Mouse (Mus musculus) hindbrain, embryonic 13.5 days (tissue): ENCODE measurements around the gene Opa3. TPM values are rescaled to one million over a fixed set of nuclear protein-coding genes. Genes with fewer than 3 reads are reported as not detected.

ENCODE experiments used
- ATAC-seq: fragments of 200-750 bp; cut with Nextera tagmentation; 2 replicates; pipeline ENCODE4 v1.8.0; 2017; ENCODE audit warnings: moderate TSS enrichment; ENCODE audit not compliant: low FRiP score
- H3K27ac ChIP-seq: fragments of 300-500 bp; sonication (generic); 2 replicates; pipeline ENCODE4 v1.5.1; 2015; ENCODE audit warnings: inconsistent platforms, mild to moderate bottlenecking, moderate library complexity
- H3K27me3 ChIP-seq: fragments of 300-500 bp; sonication (generic); 2 replicates; pipeline ENCODE4 v1.6.1; 2015; ENCODE audit warnings: mild to moderate bottlenecking, inconsistent platforms
- H3K36me3 ChIP-seq: fragments of 300-500 bp; sonication (generic); 2 replicates; pipeline ENCODE4 v1.6.1; 2015; ENCODE audit warnings: mild to moderate bottlenecking, inconsistent platforms
- H3K4me1 ChIP-seq: fragments of 300-500 bp; sonication (generic); replicated peaks from 2 replicates; pipeline ENCODE4 v1.6.1; 2015; ENCODE audit warnings: inconsistent platforms
- H3K4me2 ChIP-seq: fragments of 300-500 bp; sonication (generic); 2 replicates; pipeline ENCODE4 v1.6.1; 2015; ENCODE audit warnings: inconsistent platforms, mild to moderate bottlenecking, moderate library complexity
- H3K4me3 ChIP-seq: fragments of 300-500 bp; sonication (generic); 2 replicates; pipeline ENCODE4 v1.5.1; 2015; ENCODE audit warnings: mild to moderate bottlenecking, inconsistent platforms
- H3K9ac ChIP-seq: fragments of 300-500 bp; sonication (generic); 2 replicates; pipeline ENCODE4 v1.6.1; 2015; ENCODE audit warnings: mild to moderate bottlenecking, inconsistent platforms
- H3K9me3 ChIP-seq: fragments of 300-500 bp; sonication (generic); 2 replicates; pipeline ENCODE4 v1.6.1; 2016; ENCODE audit warnings: inconsistent platforms
- WGBS: fragments of 180-500 bp; shearing (Covaris S2); methylation state at CpG from one replicate; pipeline ENCODE4 v1.1.7; 2015; 5-methylcytosine and 5-hydroxymethylcytosine counted together
- polyA plus RNA-seq: library from polyadenylated mRNA; unstranded; fragments of >200 nt; fragmentation: Nextera tagmentation; extraction: Ambion mirVana; gene quantifications from 2 replicates; pipeline ENCODE4 v1.2.1, GENCODE M21; 2015

Opa3 gene
- polyA plus RNA-seq, 1 experiment from 2014 or later, result 37.1 TPM

DNA sequence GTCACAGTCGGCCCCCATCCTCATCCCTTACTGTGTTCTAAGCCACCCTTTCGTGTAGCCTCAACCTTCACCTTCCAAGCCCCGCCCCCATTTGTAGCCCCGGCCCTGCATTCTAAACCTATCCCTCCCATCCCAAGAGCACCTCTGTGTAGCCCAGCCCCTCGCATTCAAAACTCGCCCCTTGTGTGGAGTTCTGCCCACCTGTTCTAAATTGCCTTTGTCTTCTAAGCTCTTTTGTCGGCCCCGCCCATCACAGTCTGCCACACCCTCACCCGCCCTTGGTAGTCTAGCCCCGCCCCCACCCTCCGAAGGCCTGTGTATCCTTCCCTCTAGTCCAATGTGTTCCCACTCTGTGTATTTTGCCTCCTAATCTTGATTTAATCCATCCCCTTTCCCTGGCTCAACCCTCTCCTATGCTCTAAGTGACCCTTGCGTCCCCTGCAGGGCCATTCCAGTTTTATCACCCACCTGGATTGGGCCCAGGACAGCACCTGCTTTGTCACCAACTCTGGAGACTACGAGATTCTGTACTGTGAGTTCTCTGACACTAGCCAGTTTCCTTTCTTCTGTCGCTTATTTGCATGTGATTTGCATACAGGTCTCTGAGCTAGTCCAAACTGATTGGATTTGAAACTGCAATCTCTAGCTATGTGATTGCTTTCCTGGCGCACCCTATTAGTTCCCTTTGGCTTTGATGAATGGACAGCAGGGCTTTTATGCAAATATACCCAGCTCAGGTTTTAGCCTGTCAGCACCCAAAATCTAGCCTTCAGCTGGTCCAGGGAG is 25.9 kb upstream of the Opa3 start:
- no peak for ATAC-seq
- H3K4me2 ChIP-seq, result no peak overlapping the region
- H3K4me1 ChIP-seq, result no peaks in the 10 kb centered on the region
- 66% methylated on average over 15 of the region's 15 CpGs for WGBS
- H3K9me3 ChIP-seq, result no peaks in the 10 kb centered on the region
- peaks cover 84% of the 10 kb centered on the region for H3K36me3 ChIP-seq
- H3K27ac ChIP-seq, result no peak overlapping the region
- no peaks in the 10 kb centered on the region for H3K27me3 ChIP-seq
- H3K4me3 ChIP-seq, result no peak overlapping the region
- no peak overlapping the region for H3K9ac ChIP-seq

DNA sequence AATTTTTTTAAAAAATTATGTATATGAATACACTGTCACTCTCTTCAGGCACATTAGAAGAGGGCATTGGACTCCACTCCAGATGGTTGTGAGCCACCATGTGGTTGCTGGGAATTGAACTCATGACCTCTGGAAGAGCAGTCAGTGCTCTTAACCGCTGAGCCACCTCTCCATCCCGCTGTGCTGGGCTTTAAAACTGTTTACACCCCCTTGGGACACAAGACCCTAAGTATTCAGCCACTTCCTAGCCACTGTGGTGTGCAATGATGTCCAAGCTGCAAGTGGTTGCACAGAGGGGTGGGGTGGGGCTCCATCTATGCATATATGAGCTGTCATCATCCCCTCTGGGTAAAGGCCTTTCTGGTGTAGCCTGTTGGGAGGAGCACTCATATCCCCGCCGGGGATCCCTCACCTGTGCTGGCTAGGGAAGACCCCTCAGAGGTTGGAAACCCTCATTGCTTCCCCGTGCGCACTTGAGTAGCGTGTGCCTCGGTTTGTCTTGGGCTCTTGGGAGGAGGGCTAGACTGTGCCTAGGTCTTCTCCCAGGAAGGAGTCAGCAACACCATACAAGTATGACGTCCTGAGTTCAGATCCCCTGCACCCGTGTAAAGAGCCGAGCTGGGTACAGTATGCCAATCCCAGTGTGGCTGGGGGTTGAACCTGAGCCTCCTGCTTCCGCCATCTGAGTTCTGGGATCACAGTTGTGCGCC is 19.8 kb upstream of the Opa3 start:
- no peak for ATAC-seq
- H3K4me2 ChIP-seq, result no peak overlapping the region
- no peaks in the 10 kb centered on the region for H3K9me3 ChIP-seq
- no peak overlapping the region for H3K27ac ChIP-seq
- H3K9ac ChIP-seq, result no peak overlapping the region
- 81% methylated on average over 13 of the region's 13 CpGs for WGBS
- H3K4me1 ChIP-seq, result peaks cover 12% of the 10 kb centered on the region
- H3K36me3 ChIP-seq, result peaks cover 31% of the 10 kb centered on the region
- H3K4me3 ChIP-seq, result no peak overlapping the region
- peaks cover 18% of the 10 kb centered on the region for H3K27me3 ChIP-seq

DNA sequence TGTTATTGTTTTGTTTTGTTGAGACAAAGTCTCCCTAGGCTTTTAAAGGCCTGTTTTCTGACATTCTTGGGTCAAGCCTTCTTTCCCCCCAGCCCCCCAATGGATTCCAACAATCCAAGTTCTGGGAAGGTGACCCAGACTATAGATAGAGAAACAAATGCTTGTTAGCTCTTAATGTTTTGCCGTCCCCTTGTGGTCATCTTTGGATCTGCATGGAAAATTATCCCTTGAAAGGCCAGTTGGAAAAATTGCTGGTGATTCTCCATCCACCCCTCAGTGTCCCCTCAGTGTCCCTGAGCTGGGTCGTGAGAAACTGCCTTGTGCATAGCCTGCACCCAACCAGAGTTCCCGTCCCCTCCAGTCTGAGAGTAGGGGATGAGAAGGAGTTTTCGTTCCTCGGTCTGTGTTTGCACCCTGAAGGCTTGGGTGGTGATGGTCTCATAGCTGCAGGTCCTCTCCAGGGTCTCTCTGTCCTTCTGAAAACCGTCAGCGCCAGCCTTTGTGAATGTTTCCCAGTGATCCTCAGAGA is 19.1 kb upstream of the Opa3 start:
- 52% methylated on average over 7 of the region's 7 CpGs for WGBS
- H3K4me1 ChIP-seq, result peaks cover 12% of the 10 kb centered on the region
- H3K9me3 ChIP-seq, result no peaks in the 10 kb centered on the region
- no peak overlapping the region for H3K9ac ChIP-seq
- no peak overlapping the region for H3K27ac ChIP-seq
- H3K36me3 ChIP-seq, result peaks cover 27% of the 10 kb centered on the region
- ATAC-seq, result no peak
- H3K4me3 ChIP-seq, result no peak overlapping the region
- no peak overlapping the region for H3K4me2 ChIP-seq
- H3K27me3 ChIP-seq, result peaks cover 23% of the 10 kb centered on the region

DNA sequence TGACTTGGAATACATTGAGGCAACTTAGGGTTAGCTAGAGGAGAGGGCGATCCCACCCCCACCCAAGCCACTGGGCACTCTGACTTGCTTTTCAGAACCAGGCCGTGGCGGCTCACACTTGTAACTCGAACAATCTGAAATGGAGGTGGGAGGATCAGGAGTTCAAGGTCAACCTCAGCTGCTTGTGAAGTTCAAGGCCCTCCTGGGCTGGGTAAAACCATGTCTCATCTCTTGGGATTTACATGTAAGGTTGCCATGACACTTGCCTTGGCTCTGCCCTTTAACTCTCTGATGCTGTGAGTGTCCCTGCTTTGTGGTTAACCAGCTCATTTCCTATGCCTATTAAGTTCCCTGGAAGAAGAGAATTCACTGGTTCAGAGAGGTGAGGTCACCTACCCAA is 18.6 kb upstream of the Opa3 start:
- Histone ChIP-seq H3K4me1 (peaks cover 12% of the 10 kb centered on the region), H3K27ac (no peak overlapping the region), H3K9ac (no peak overlapping the region), H3K9me3 (no peaks in the 10 kb centered on the region), H3K4me3 (no peak overlapping the region), H3K36me3 (peaks cover 22% of the 10 kb centered on the region), H3K27me3 (peaks cover 24% of the 10 kb centered on the region), H3K4me2 (no peak overlapping the region)
- no peak for ATAC-seq
- 76% methylated on average over 4 of the region's 4 CpGs for WGBS

DNA sequence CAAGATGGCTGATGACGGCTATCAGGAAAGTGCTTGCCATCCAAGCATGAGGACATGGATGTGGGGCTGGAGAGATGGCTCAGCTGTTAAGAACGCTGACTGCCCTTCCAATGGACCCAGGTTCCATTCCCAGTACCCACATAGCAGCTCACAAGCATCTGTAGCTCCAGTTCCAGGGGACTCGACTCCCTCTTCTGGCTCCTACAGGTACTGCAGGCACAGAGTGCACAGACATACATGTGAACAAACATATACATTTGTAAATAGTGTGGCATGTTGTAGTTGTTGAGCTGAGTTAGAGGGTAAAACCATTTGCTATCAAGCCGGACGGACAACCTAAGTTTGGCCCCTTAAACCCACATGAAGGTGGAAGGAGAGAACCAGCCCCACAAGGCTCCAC is 18.1 kb upstream of the Opa3 start:
- no peak overlapping the region for H3K27ac ChIP-seq
- peaks cover 24% of the 10 kb centered on the region for H3K27me3 ChIP-seq
- WGBS, result 93% methylated on average over 5 of the region's 5 CpGs
- H3K9ac ChIP-seq, result no peak overlapping the region
- peaks cover 12% of the 10 kb centered on the region for H3K4me1 ChIP-seq
- H3K4me3 ChIP-seq, result no peak overlapping the region
- H3K36me3 ChIP-seq, result peaks cover 17% of the 10 kb centered on the region
- ATAC-seq, result no peak
- no peak overlapping the region for H3K4me2 ChIP-seq
- no peaks in the 10 kb centered on the region for H3K9me3 ChIP-seq

DNA sequence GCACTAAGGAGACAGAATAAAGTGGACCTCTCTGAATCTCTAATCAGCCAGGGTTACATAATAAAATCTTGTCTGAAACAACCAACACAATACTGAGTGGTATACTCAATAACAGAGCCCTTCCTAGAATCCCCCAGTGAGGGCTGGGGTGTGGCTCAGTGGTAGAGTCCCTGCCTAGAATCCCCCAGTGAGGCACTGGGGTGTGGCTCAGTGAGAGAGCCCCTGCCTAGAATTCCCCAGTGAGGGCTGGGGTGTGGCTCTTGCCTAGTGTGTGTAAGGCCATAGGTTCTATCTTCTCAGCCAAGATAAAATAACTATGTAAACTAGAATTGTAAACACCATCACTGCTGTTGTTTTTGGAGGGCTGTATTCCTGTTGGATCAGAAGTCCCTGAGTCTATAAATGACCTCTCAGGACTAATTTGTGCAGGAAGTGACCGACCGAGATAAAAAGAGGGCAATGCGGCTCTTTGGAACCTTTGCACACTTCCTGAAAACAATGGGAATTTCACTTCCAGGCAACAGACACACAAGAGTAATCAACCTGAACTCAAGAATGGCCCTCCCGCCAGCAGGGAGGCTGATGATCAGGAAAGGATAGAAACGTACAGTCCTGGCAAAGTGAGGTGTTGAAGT is 17.0 kb upstream of the Opa3 start:
- H3K4me2 ChIP-seq, result no peak overlapping the region
- no peak for ATAC-seq
- H3K9ac ChIP-seq, result no peak overlapping the region
- WGBS, result 53% methylated on average over 5 of the region's 5 CpGs
- peaks cover 24% of the 10 kb centered on the region for H3K27me3 ChIP-seq
- no peak overlapping the region for H3K27ac ChIP-seq
- H3K36me3 ChIP-seq, result peaks cover 6% of the 10 kb centered on the region; the same call in 1 of the 2 replicates
- no peaks in the 10 kb centered on the region for H3K9me3 ChIP-seq
- H3K4me3 ChIP-seq, result no peak overlapping the region
- H3K4me1 ChIP-seq, result peaks cover 16% of the 10 kb centered on the region

DNA sequence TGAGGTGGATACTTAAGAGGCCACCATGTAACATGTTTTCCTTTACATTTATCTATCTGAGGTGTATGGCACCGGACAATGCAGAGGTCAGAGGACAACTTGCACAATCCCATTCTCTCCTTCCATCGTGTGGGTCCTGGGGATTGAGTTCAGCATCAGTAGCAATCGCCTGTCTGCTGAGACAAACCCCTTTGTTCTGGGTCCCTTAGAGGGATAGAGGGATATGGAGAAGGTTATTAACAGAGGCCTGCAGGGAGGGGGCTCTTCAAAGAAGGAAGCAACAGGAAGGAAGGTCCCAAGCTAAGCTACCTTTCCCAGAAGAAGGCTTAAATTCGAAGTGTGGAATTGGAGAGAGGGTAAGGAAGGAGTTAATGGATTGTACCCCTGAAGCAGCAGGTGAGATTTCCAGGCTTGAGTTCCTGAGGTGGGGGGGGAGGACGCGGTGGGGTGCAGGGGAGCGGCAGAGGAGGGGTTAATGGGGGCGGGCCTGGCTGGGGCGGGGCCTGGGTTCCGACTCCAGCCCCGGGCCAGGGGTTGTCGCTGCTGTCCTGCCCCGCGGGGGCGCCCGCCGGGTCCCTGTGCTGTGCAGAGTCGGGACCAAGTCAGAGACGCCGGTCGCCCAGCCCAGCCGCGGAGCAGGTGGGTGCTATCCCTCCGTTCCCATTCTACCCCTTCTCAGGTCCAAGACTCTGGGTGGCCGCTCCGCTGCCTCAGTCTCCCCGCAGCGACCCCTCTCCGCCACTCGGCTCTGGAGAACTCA is 16.0 kb upstream of the Opa3 start, which contains the start of gene Gpr4:
TSS of gene Gpr4 (plus strand) at position 543 of the 760 bp plus-strand sequence.
- Histone ChIP-seq H3K36me3 (peaks cover under 1% of the 10 kb centered on the region; the same call in 1 of the 2 replicates), H3K4me3 (peak within 1 kb of the TSS; percentile 46), H3K4me1 (peaks cover 16% of the 10 kb centered on the region), H3K9ac (peak within 1 kb of the TSS; percentile 68), H3K9me3 (no peaks in the 10 kb centered on the region), H3K27ac (no peak within 1 kb of the TSS), H3K27me3 (peaks cover 27% of the 10 kb centered on the region), H3K4me2 (peak within 1 kb of the TSS; percentile 73)
- WGBS, result 2% methylated on average over 24 of the region's 30 CpGs
- ATAC-seq, result peak; percentile 39; the same call in 1 of the 2 replicates

DNA sequence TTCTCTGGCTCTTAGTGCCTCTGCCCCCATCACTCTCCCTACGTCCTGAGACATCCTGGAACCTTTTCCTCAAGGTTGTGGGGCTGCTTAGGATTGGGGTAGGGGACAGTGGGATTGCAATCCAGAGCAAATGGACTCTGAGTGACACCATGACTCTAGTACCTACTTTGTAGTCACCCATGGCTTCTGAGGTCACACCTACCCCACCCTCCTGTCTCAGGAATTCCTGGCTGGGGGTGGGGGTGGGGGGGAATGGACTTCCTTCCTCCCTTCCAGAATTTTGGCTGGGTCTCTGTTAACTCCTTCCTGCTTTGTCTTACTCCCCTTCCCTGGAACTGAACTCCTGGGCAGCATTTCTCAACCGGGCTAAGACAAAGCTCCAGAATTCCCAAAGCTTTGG is 14.7 kb upstream of the Opa3 start:
- Histone ChIP-seq H3K9ac (no peak overlapping the region), H3K36me3 (no peaks in the 10 kb centered on the region), H3K27ac (no peak overlapping the region), H3K4me2 (no peak overlapping the region), H3K4me3 (peak overlapping the region; percentile 46; the same call in 1 of the 2 replicates), H3K4me1 (peaks cover 16% of the 10 kb centered on the region), H3K27me3 (peaks cover 30% of the 10 kb centered on the region), H3K9me3 (no peaks in the 10 kb centered on the region)
- ATAC-seq, result no peak
- 80% methylated on average over 2 of the region's 2 CpGs for WGBS

DNA sequence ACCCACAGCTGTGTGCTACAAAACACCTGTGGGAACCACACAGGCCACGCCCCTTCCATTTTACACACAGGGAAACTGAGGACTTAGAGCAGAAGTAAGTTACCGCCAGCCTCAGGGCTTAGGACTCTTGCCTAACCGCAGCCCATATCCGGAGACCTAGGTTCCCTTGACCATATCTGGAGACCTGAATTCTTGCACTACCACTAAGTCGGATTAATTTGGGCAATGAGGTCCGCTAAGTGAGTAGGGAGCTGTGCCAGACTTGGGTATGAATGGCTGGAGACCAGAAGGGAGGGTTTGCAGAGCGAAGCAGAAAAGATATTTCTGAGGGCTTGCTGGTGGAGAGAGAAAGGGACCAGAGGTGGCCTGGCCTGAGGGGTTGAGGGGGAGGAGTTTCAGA is 13.8 kb upstream of the Opa3 start:
- Histone ChIP-seq H3K27me3 (peaks cover 30% of the 10 kb centered on the region), H3K36me3 (no peaks in the 10 kb centered on the region), H3K9ac (no peak overlapping the region), H3K27ac (no peak overlapping the region), H3K4me3 (no peak overlapping the region), H3K4me2 (no peak overlapping the region), H3K9me3 (no peaks in the 10 kb centered on the region), H3K4me1 (peaks cover 16% of the 10 kb centered on the region)
- ATAC-seq, result no peak
- WGBS, result 75% methylated on average over 7 of the region's 7 CpGs

DNA sequence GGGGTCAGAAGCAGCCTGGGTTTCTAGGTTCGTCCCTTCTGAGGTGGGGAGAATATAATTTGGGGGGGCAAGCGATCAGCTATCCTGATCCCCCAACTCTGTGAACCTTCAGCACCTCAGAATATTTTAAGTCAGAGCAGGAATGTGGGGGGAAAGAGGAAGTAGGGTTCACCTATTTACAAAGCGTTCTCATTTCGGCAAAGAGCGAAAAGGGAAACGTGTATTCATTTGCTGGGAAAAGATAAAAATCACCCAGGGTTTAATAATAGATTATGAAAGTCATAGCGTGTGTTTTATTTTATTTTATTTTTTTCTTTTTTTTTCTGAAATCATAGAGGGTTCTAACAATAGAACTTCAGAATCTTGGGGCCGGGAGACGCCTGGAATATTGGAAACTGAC is 13.2 kb upstream of the Opa3 start:
- Histone ChIP-seq H3K9me3 (no peaks in the 10 kb centered on the region), H3K36me3 (no peaks in the 10 kb centered on the region), H3K9ac (no peak overlapping the region), H3K27me3 (peaks cover 30% of the 10 kb centered on the region), H3K4me2 (no peak overlapping the region), H3K27ac (no peak overlapping the region), H3K4me1 (peaks cover 16% of the 10 kb centered on the region), H3K4me3 (no peak overlapping the region)
- ATAC-seq, result no peak
- 69% methylated on average over 9 of the region's 9 CpGs for WGBS

DNA sequence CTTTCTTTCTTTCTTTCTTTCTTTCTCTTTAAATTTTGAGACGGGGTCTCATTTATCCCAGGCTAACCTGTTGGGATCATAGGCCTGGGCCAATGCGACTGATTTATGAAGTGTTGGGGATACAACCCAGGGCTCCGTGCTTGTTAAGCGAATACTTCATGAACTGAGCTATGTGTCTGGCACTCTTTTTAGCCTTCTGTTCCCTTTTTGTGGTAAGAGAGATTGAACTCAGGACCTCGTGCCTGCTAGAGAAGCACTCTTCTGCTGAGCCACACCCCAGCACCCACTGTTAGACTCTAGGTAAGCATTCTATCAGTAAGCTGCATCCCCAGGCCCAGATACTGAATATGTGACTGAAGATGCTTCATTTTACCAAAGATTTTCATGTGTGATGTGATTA is 10.6 kb upstream of the Opa3 start:
- Histone ChIP-seq H3K9ac (no peak overlapping the region), H3K4me3 (no peak overlapping the region), H3K27ac (no peak overlapping the region), H3K27me3 (peaks cover 18% of the 10 kb centered on the region), H3K4me1 (peaks cover 6% of the 10 kb centered on the region), H3K36me3 (peaks cover 5% of the 10 kb centered on the region; the same call in 1 of the 2 replicates), H3K4me2 (no peak overlapping the region), H3K9me3 (no peaks in the 10 kb centered on the region)
- no peak for ATAC-seq
- WGBS, result 68% methylated on average over 5 of the region's 5 CpGs
